In the genomic region with DNA sequence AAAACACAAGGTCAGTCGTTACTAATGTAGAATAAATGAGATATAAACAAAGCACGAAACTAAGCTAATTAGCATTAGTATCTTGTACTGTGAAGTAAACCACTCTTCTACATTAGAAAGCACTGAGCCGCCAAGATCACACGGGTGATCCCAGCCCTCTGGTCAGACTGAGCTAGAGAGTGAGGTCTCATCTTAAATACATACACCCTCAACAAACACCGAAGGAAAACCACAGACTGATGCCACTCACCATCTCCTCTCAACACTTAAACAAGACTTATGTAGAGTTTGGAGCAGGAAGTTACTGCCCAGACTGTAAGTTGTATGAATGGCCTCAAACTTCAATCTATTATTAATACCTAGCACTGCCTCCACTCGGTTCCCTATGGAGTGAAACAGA, we compare ENCODE assay signal across 34 mouse cellular contexts.
"Had no signal": no experiment of that assay in that cellular context is flagged by ENCODE, and none has a peak within 500 bp of the region (broad histone marks: within the 10 kb centered on the region; RNA-seq: fewer than 3 reads in every experiment).

No protein-coding gene starts in this region.

- ATAC-seq: hindbrain, embryonic 16.5 days; hindbrain, postnatal 0 days; inflammation-experienced regulatory T-cells, adult 6 months; intestine, embryonic 15.5 days; intestine, embryonic 16.5 days; intestine, postnatal 0 days had no signal

- H3K4me2 ChIP-seq: heart, embryonic 12.5 days; heart, embryonic 13.5 days; heart, embryonic 15.5 days; hindbrain, embryonic 12.5 days; hindbrain, embryonic 13.5 days; hindbrain, embryonic 14.5 days; hindbrain, embryonic 15.5 days; intestine, embryonic 15.5 days; kidney, embryonic 15.5 days had no signal

- H3K4me3 ChIP-seq: heart, embryonic 10.5 days; heart, embryonic 12.5 days; heart, embryonic 13.5 days; heart, embryonic 15.5 days; hindbrain, embryonic 10.5 days; hindbrain, embryonic 12.5 days; hindbrain, embryonic 13.5 days; hindbrain, embryonic 15.5 days; intestine, embryonic 15.5 days; kidney, embryonic 15.5 days; layer of hippocampus, adult 2 months; left cerebral cortex, adult 2 months had no signal

- H3K27me3 ChIP-seq: heart, embryonic 12.5 days; heart, embryonic 13.5 days; heart, embryonic 15.5 days; hindbrain, embryonic 12.5 days; hindbrain, embryonic 13.5 days; hindbrain, embryonic 15.5 days; intestine, embryonic 15.5 days; kidney, embryonic 15.5 days had no signal

- H3K4me1 ChIP-seq: heart, embryonic 10.5 days; heart, embryonic 12.5 days; heart, embryonic 13.5 days; heart, embryonic 15.5 days; hindbrain, embryonic 10.5 days; hindbrain, embryonic 12.5 days; hindbrain, embryonic 13.5 days; hindbrain, embryonic 15.5 days; intestine, embryonic 15.5 days; kidney, embryonic 15.5 days had no signal

- H3K27ac ChIP-seq: heart, embryonic 10.5 days; heart, embryonic 13.5 days; heart, embryonic 15.5 days; hindbrain, embryonic 10.5 days; hindbrain, embryonic 12.5 days; hindbrain, embryonic 13.5 days; hindbrain, embryonic 14.5 days; hindbrain, embryonic 15.5 days; hindbrain, postnatal 0 days; intestine, embryonic 15.5 days; kidney, embryonic 15.5 days; kidney, postnatal 0 days; layer of hippocampus, adult 2 months; left cerebral cortex, adult 2 months had no signal

- H3K9ac ChIP-seq: heart, embryonic 12.5 days; heart, embryonic 13.5 days; heart, embryonic 15.5 days; hindbrain, embryonic 12.5 days; hindbrain, embryonic 13.5 days; hindbrain, embryonic 14.5 days; hindbrain, embryonic 15.5 days; intestine, embryonic 15.5 days; kidney, embryonic 15.5 days had no signal

- H3K9me3 ChIP-seq: heart, embryonic 10.5 days; heart, embryonic 12.5 days; heart, embryonic 13.5 days; heart, embryonic 15.5 days; hindbrain, embryonic 10.5 days; hindbrain, embryonic 12.5 days; hindbrain, embryonic 13.5 days; hindbrain, embryonic 15.5 days; intestine, embryonic 15.5 days; kidney, embryonic 15.5 days had no signal

- DNase-seq: heart, postnatal 10 days; heart, postnatal 14 days; heart, postnatal 36 days; heart, postnatal 4 days; kidney, adult 18-20 months; kidney, adult 2 months; kidney, adult 8-10 months; kidney, adult 9 months; kidney, postnatal 10 days; kidney, postnatal 14 days; kidney, postnatal 25 days; kidney, postnatal 36 days; kidney, postnatal 4 days; layer of hippocampus, adult 9-11 months; layer of hippocampus, postnatal 36 days had no signal
